Mouse (Mus musculus): ENCODE data around the gene Mcrs1.
"Not testable (repeated sequence)": the region's sequence is repeated elsewhere in the genome, so short reads cannot be mapped to it uniquely, and the experiment has no call there.

Mcrs1 gene

GRCm38 (mm10) chr15:99251626-99252380 is at the start of gene Mcrs1:
Gene Mcrs1, minus strand, starts transcription at chr15:99251961.
- peak; percentile 100 for DNase-seq

DNA sequence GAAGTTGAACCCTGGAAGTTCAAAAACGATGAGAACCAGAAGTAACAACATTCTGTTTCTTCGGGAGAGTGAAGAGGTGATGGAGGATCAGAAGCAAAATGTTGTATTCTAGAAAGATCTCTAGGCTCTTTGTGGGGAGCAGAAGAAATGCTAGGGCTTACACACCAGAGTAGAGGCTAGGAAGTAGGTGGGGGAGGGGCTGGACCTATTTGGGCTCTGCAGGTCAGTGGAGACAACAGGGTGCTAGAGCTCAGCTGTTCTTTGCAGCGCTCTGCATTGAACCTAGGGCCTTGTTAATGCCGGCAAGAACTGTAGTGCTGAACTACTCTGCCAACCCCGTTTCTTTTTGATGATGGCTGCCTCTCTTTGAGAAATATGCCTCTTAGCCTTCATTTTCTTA is 44.5 kb upstream of the Mcrs1 start:
- no peak for DNase-seq

GRCm38 (mm10) chr15:99295484-99295981 is 43.8 kb upstream of the Mcrs1 start, which contains the start of gene Fam186b:
Gene Fam186b, minus strand, starts transcription at chr15:99295888.
- peak; percentile 61 for DNase-seq

GRCm38 (mm10) chr15:99294813-99295374 is 43.1 kb upstream of the Mcrs1 start, which contains the start of gene Prpf40b:
Gene Prpf40b, plus strand, starts transcription at chr15:99295087.
- DNase-seq, result peak; percentile 95

DNA sequence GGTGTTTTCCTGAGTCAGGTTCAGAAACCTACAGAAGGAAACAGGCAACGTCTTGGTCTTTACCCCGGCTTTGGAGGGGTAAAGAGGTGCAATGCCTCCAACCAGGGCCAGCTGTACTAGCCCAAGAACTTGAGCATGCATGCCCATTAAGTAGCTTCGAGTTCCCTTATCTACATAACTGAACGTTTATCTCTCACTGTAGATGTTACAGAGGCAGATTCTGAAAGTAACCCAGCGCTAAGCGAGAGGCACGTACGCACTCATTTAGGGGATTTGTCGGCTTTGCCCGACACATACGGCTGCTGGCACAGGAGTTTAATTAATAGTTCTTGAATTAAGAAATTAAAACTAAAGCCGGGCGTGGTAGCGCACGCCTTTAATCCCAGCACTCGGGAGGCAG is 42.5 kb upstream of the Mcrs1 start:
- peak; percentile 14 for DNase-seq

GRCm38 (mm10) chr15:99290586-99290985 is 38.8 kb upstream of the Mcrs1 start:
- DNase-seq, result no peak

GRCm38 (mm10) chr15:99285189-99285535 is 33.4 kb upstream of the Mcrs1 start:
- DNase-seq, result no peak

- peak; percentile 32 for DNase-seq
Measured at GRCm38 (mm10) chr15:99284527-99285188, 32.9 kb upstream of the Mcrs1 start.

GRCm38 (mm10) chr15:99283456-99283855 is 31.7 kb upstream of the Mcrs1 start:
- no peak for DNase-seq

- DNase-seq, result no peak
Measured at GRCm38 (mm10) chr15:99278271-99278670, 26.5 kb upstream of the Mcrs1 start.

DNA sequence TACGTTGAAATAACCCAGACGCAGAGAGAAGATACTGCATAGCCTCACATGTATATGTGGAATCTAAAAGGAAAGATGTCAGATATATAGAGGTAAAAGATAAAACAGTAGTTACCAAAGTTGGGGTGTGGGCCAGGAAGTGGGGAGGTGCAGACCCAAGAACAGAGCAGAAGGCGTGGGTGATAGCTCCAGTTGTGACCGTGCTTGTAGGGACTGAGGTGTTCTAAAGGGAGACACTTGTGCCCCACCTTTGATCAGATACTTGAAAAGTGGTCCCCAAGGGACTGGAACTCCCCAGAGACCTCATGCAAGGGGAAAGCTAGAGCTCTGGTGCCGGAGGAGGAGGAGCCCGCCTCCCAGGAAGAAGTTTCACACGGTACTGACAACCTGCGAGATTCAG is 24.3 kb upstream of the Mcrs1 start:
- no peak for DNase-seq

GRCm38 (mm10) chr15:99265679-99266078 is 13.9 kb upstream of the Mcrs1 start:
- peak; percentile 91 for DNase-seq

GRCm38 (mm10) chr15:99264363-99264762 is 12.6 kb upstream of the Mcrs1 start:
- DNase-seq, result no peak

GRCm38 (mm10) chr15:99262702-99263101 is 10.9 kb upstream of the Mcrs1 start:
- no peak for DNase-seq

GRCm38 (mm10) chr15:99259730-99260252 is 8.0 kb upstream of the Mcrs1 start:
- DNase-seq, result peak; percentile 83

- DNase-seq, result no peak
Measured at GRCm38 (mm10) chr15:99259167-99259729, 7.5 kb upstream of the Mcrs1 start.

- DNase-seq, result no peak
Measured at GRCm38 (mm10) chr15:99255241-99255749, 3.5 kb upstream of the Mcrs1 start.

GRCm38 (mm10) chr15:99254477-99255005 is 2.8 kb upstream of the Mcrs1 start:
- no peak for DNase-seq

GRCm38 (mm10) chr15:99253772-99254171 is 2.0 kb upstream of the Mcrs1 start:
- no peak for DNase-seq

- not testable (repeated sequence) for DNase-seq
Measured at GRCm38 (mm10) chr15:99253175-99253479, 1.4 kb upstream of the Mcrs1 start.

GRCm38 (mm10) chr15:99252381-99253174 is 817 bp upstream of the Mcrs1 start:
- DNase-seq, result peak; percentile 77

DNA sequence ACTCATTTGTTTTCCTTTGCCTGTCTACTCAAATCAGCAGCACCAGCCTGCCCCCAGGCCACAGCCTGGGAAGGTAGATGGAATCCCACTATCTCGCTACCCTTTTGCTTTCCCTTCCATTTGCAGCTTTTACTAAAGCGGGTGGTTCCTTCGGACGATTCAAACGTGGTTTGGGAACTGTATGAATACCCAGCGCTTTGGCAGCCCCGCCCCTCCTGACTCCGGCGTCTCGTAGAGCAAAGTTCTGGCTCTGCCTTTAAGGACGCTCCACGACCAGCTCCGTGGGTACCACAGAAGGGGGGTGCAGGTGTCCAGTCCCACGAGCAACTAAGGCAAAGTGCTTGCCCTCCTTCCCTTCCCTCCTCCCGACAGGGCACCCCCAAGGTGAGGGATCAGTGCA is 650 bp downstream of the Mcrs1 start:
- DNase-seq, result not testable (repeated sequence)
